ENCODE assay signal across 1 mouse cellular context in genomic region chrX:101338666-101339065, GRCm38 (mm10).
TF ChIP-seq lines count a peak whose summit lies in the region.

No protein-coding gene starts in this region.

TF ChIP-seq in MEL, 35 proteins besides CTCF, POLR2A, EP300 and RAD21:
- no peak for TF ChIP-seq MAX (IDR thresholded peaks at IDR 0.05; ENCODE audit: low read length)
- no peak for TF ChIP-seq ZNF384 (IDR thresholded peaks at IDR 0.05; ENCODE audit: low read depth, low read length)
- no peak for TF ChIP-seq ZKSCAN1 (IDR thresholded peaks at IDR 0.05; ENCODE audit: low read depth, low read length)
- no peak for TF ChIP-seq E2F4 (IDR thresholded peaks at IDR 0.05; ENCODE audit: borderline replicate concordance, low read depth, low read length)
- TF ChIP-seq ZC3H11A (IDR thresholded peaks at IDR 0.05; ENCODE audit: low read depth, low read length) = 0 out of 2 replicates have a peak, but pooled peaks have one; percentile 22
- no peak for TF ChIP-seq BHLHE40 (IDR thresholded peaks at IDR 0.05; ENCODE audit: borderline replicate concordance, low read depth, low read length)
- TF ChIP-seq GABPA (IDR thresholded peaks at IDR 0.05; ENCODE audit: low read depth, low read length) = no peak
- no peak for TF ChIP-seq TBP (IDR thresholded peaks at IDR 0.05; ENCODE audit: low read depth, low read length)
- TF ChIP-seq SMC3 (IDR thresholded peaks at IDR 0.05; ENCODE audit: low read depth, low read length) = peak; percentile 56
